Mouse (Mus musculus) kidney, adult 2 months (tissue): ENCODE measurements around the gene Ttc28.

ENCODE experiments used
- CTCF ChIP-seq: fragments of 200-500 bp; conservative IDR thresholded peaks from 2 replicates; pipeline ENCODE4 v1.5.1; 2011; ENCODE audit warnings: low read depth, mild to moderate bottlenecking, control low read depth, low read length, moderate library complexity, mixed read lengths; ENCODE audit not compliant: insufficient read depth, insufficient read length
- POLR2A ChIP-seq: fragments of 200-500 bp; IDR thresholded peaks from one replicate; pipeline ENCODE4 v1.6.1; 2011; ENCODE audit warnings: low read depth, low read length, control low read depth

- TF ChIP-seq CTCF (no peak), POLR2A (no peak)
Measured at GRCm38 (mm10) chr5:111274948-111275347, 395.3 kb downstream of the Ttc28 start.
